Mouse (Mus musculus) adrenal gland, postnatal 36 days (tissue): ENCODE results near the gene Gja6. TPM values are rescaled to one million over a fixed set of nuclear protein-coding genes. Genes with fewer than 3 reads are reported as not detected.

ENCODE experiments used
- DNase-seq, 2 experiments: peaks; one replicate each; pipeline ENCODE4 v3.0.0; 2021; ENCODE audit warnings: mixed read lengths in 1 of 2
- long read RNA-seq, 2 experiments: library from polyadenylated mRNA; stranded (forward); transcript quantifications; one replicate each; pipeline ENCODE4 v2.0.0; 2021; ENCODE audit warnings: borderline sequencing depth in 2 of 2
- total RNA-seq, 2 experiments: library from RNA; stranded (reverse); gene quantifications; 2 replicates each; pipeline ENCODE4 v1.2.3; 2021

The Gja6 gene
- total RNA-seq: under 1 TPM; 0.23 to 0.79 TPM
- long read RNA-seq, experiment 1: 0 reads
- long read RNA-seq, experiment 2: 0 reads

- no peak for DNase-seq
Observed at GRCm38 (mm10) chrX:160906952-160907351, at the start of gene Gja6. Gja6 (minus strand) TSS chrX:160907052.

GRCm38 (mm10) chrX:160949583-160949982, 42.7 kb upstream of the Gja6 start:
- no peak for DNase-seq

GRCm38 (mm10) chrX:160944722-160945121, 37.9 kb upstream of the Gja6 start:
- DNase-seq: no peak

GRCm38 (mm10) chrX:160935541-160935940, 28.7 kb upstream of the Gja6 start:
- peak; percentile 41 to 51 for DNase-seq

- no peak for DNase-seq
Observed at GRCm38 (mm10) chrX:160930656-160931055, 23.8 kb upstream of the Gja6 start.

DNA sequence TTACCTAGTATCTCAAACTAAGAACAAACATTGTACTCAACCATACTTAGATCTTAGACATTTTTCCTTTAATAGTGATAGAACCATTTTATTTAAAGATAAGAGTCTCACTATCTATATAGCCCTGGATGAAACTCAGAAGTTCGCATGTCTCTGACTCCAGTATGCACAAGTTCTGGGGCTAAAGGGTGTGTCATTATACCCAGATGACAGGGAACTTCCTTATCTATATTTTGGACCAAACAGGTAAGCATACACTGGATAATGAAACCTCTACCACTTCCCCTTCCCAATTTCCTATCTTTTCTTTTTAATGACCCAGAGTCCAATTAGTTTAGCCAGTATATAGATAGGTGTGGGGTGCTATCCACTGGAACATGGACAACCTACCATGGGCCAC, 22.0 kb upstream of the Gja6 start:
- DNase-seq: no peak

GRCm38 (mm10) chrX:160919022-160919637, 12.3 kb upstream of the Gja6 start:
- no peak for DNase-seq

DNA sequence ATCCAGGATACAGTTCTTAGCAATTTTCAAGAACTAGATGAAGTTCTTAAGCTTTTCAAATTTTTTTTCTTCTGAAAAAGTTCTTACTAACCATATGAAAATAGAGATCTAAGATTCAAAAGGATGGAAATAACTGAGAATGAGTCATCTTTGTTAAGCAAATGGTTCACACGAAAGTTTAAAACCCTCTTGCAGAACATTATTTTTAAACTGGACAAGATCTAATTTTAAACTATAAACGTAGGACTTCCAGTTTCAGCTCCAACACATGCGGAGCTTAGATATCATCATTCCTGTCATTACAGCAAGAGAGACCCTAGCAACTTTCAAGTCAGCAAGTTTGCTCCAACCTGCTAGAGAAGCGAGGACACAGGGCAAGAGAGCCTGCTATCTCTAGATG, 375 bp downstream of the Gja6 start:
- no peak for DNase-seq

GRCm38 (mm10) chrX:160905913-160906312, 939 bp downstream of the Gja6 start:
- no peak for DNase-seq

- peak in 1 of 2 experiments; percentile 1 for DNase-seq
Observed at GRCm38 (mm10) chrX:160905041-160905678, 1.7 kb downstream of the Gja6 start.

GRCm38 (mm10) chrX:160901118-160901517, 5.7 kb downstream of the Gja6 start:
- no peak for DNase-seq

DNA sequence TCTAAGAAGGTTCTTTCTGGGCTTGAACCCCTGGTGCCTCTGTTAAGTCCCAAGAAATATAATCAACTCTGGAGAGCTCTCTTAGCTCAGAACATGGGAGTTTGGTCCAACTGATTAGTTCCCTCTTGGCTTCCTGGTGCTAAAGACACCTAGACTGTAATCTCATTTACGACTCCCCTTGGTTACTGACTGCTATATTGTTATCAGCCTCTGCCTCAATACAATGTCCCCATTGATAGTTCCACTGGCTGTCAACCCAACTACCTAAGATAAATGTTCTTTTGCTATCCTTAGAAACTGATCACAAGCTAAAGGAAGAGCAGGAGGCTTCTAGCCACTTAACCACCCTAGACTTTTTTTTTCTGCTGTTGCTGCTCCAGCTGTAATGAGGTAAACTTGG, 14.8 kb downstream of the Gja6 start:
- DNase-seq: no peak

GRCm38 (mm10) chrX:160886301-160886700, 20.6 kb downstream of the Gja6 start:
- DNase-seq: no peak

- no peak for DNase-seq
Observed at GRCm38 (mm10) chrX:160866576-160866975, 40.3 kb downstream of the Gja6 start.

DNA sequence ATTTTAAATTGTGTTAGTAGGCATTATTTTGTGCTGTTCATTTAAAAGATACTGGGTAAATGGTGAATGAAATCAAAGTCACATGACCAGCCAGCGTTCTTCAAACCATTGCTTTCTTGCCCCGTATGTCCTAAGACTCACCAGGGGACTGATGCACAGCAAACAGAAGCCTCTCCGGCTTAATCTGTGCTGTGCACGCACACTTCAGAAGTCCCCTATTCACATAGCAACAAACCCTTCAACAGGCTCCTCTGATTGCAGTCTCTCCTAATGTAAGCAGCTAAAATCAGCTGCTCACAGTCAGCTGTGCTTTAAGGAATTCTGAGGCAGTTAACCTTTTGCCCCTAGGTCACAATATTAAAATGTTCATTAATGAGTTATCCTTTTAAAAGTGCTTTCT, 41.8 kb downstream of the Gja6 start:
- no peak for DNase-seq

- DNase-seq: no peak
Observed at GRCm38 (mm10) chrX:160863689-160864383, 43.0 kb downstream of the Gja6 start.

Other genes starting within 250 kb of the Gja6 start
- not detected for gene Ppef1, start 171.3 kb downstream of the Gja6 start, total RNA-seq
- under 1 TPM in 1 of 2 experiments, not detected in 1; 0.03 TPM for gene Rs1, start 139.0 kb downstream of the Gja6 start, total RNA-seq
- 10 to 100 TPM; 17.5 to 24.1 TPM for gene Cdkl5, start 87.7 kb upstream of the Gja6 start, total RNA-seq
- 1 to 10 TPM in 1 of 2 experiments, under 1 TPM in 1; 0.96 to 2.2 TPM for gene Scml2, start 210.1 kb upstream of the Gja6 start, total RNA-seq